Mouse (Mus musculus) Patski (cell line): Measurements from ENCODE around the gene S1pr4. TPM values are rescaled to one million over a fixed set of nuclear protein-coding genes. Genes with fewer than 3 reads are reported as not detected.

Experiments used
- ATAC-seq: fragments of 100-300 bp; one replicate; pipeline ENCODE4 v1.8.0; 2021
- CTCF ChIA-PET: fragments of 350-600 bp; sonication (Branson Sonifier 250); formaldehyde crosslinking; loops from one replicate; lab custom pipeline; 2022; ENCODE audit warnings: inconsistent platforms; lab: Charles Lee
- POLR2A ChIA-PET: fragments of 350-600 bp; sonication (Branson Sonifier 250); formaldehyde crosslinking; loops from one replicate; lab custom pipeline; 2022; ENCODE audit warnings: antibody characterized with exemption, inconsistent platforms; lab: Charles Lee
- DNase-seq: peaks from one replicate; pipeline ENCODE4 v3.0.0-alpha.2; 2011; ENCODE audit warnings: low read depth, low spot score
- H3K27me3 ChIP-seq: fragments of 371-371 bp; one replicate; pipeline ENCODE4 v1.5.1; 2021
- CTCF ChIP-seq: fragments of 100-300 bp; IDR thresholded peaks from one replicate; pipeline ENCODE4 v1.5.1; 2021
- in situ Hi-C: fragments of 300-500 bp; cut with MboI; formaldehyde crosslinking; loops from 3 replicates; pipeline ENCODE4 v1.11.1; 2018; ENCODE audit warnings: low pct_unique_long_range_greater_than_20kb, mixed read lengths
- polyA plus RNA-seq: library from polyadenylated mRNA; unstranded; gene quantifications from one replicate; pipeline ENCODE4 v1.2.3, GENCODE M21; 2021

The S1pr4 gene
- polyA plus RNA-seq, 1 experiment from 2014 or later, result 0.03 TPM

DNA sequence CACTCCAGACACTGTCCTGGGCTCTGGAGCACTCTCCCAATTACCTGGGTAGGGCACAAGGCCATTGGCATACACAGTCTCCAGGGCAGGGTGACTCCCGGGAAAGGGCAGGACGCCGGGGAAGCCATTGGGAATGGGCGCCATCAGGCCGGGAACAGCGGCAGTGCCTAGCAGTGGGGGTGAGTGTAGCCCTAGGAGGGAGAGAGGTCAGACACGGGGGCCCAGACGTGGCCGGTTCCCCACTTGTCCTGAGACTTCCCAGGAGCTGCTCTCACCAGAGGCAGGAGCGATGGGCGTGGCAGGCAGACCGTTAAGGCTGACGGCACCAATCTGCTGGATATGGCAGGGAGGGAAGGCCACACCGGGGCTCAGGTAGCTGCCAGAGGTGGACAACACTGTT, 33.1 kb downstream of the S1pr4 start:
- TF ChIP-seq CTCF, result no peak
- DNase-seq, result no peak
- in situ Hi-C loops, result no loop called here
- ChIA-PET CTCF (no interaction called here), POLR2A (no interaction called here)
- H3K27me3 ChIP-seq, result peaks cover 23% of the 10 kb centered on the region
- no peak for ATAC-seq

DNA sequence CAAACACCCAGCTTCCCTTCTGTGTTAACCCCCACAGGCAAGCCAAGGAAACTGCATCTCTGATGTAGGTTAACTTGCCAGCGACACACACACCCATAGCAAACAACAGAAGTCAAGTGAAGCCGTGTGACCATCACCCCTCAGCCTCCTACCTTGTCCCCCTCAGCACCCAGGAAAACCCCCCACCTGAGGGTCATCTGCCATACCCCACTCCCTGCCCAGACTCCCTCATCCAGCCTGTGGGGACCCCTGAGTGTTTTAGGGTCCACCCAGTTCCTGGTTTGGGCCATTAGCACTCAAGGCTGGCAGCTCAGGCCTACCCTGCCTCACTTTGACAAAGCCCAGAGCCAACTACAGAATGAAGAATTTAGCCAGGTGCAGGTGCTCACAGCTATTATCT, 33.9 kb downstream of the S1pr4 start:
- ChIA-PET CTCF (interaction anchor here (1.4 kb wide), 1 partner anchor 14 kb away, joined by 3 read pairs; no protein-coding TSS in a partner anchor), POLR2A (no interaction called here)
- no peak for DNase-seq
- ATAC-seq, result no peak
- TF ChIP-seq CTCF, result no peak
- peaks cover 21% of the 10 kb centered on the region for H3K27me3 ChIP-seq
- in situ Hi-C loops, result no loop called here

DNA sequence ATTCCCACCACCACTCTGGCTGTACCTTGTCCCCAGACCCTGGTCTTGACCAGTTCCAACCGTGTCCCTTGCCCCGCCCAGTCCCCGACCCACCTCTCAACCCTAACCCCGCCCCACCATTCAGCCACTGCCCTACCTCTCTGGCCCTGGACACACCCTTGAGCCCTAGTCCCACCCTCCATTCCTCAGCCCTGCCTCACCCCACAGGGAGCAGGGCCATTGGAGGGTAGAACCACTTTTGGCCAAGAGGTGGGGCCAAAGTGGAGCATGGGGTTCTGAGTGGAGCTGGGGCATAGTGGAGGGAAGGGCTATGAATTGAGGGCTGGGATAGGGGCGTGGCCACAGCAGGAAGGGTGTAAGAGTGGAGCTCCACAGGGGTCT, 34.7 kb downstream of the S1pr4 start:
- peaks cover 21% of the 10 kb centered on the region for H3K27me3 ChIP-seq
- ATAC-seq (no peak), DNase-seq (no peak)
- in situ Hi-C loops, result no loop called here
- ChIA-PET POLR2A (interaction anchor here (0.7 kb wide), 1 partner anchor 41 kb away, joined by 6 read pairs; no protein-coding TSS in a partner anchor), CTCF (interaction anchor here (1.4 kb wide), 1 partner anchor 13 kb away, joined by 3 read pairs; no protein-coding TSS in a partner anchor)
- TF ChIP-seq CTCF, result no peak

DNA sequence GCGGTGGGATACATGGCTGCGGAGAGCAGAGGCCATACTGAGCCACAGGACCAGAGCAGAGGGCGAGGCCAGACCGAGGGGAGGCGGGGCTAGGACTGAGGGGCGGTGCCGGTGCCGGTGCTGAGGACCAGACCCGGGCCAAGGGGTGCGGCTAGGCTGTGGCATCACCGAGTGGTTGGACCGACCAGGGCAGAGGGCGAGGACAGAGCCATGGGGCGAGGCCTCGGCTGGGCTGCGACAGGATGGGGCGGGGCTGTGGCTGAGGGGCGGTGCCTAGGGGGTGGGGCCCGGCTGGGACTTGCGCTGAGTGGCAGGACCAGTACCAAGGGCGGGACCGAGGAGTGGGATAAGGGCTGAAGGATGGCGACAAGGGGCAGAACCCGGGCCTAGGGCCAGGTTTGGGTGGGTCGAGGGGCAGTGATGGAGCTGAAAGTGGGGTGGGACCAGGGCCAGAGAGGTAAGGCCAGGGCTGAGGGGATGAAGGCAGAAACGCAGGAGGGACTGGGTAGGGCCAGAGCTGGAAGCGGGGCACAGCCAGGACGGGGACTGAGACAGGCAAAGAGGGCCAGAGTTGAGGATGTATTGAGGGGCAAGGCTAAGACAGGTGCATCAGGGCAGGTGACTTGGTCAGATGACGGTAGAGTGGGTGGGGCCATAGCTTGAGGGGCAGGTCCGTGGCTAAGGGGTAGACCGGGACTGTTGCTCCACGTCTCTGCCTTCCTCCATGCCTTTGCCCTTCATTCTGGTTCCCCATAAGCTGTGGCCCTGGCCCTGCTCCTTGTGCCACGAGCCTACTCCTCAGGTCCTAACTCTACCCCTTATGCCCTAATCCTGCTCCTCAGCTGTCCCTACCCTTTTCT, 35.3 kb downstream of the S1pr4 start:
- peaks cover 16% of the 10 kb centered on the region for H3K27me3 ChIP-seq
- ChIA-PET POLR2A (no interaction called here), CTCF (interaction anchor here (1.4 kb wide), 1 partner anchor 13 kb away, joined by 3 read pairs; no protein-coding TSS in a partner anchor)
- no peak for TF ChIP-seq CTCF
- ATAC-seq, result peak; percentile 33
- in situ Hi-C loops, result no loop called here
- DNase-seq, result no peak

DNA sequence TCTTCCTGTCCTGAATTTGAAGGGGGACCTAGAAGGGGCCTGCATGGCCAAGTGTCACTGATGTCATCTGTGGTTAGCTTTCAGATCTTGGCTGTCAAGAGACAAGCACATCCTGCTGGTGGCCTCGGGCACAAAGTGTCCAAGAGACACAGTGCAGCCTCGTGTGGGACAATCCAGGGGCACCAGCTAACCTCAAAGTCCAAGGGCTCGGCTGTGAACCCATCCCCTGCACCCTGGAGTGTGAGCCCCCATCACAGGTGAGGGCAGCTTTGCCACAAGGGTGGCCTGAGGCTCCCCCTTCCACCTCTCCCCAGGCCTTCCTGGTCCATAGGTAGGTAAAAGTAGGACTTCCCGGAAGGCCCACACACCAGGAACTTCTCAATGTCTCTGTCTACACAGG, 36.4 kb downstream of the S1pr4 start:
- ATAC-seq (no peak), DNase-seq (no peak)
- in situ Hi-C loops, result no loop called here
- peaks cover 13% of the 10 kb centered on the region for H3K27me3 ChIP-seq
- POLR2A ChIA-PET, result no interaction called here
- no peak for TF ChIP-seq CTCF
- CTCF ChIA-PET, result no interaction called here

DNA sequence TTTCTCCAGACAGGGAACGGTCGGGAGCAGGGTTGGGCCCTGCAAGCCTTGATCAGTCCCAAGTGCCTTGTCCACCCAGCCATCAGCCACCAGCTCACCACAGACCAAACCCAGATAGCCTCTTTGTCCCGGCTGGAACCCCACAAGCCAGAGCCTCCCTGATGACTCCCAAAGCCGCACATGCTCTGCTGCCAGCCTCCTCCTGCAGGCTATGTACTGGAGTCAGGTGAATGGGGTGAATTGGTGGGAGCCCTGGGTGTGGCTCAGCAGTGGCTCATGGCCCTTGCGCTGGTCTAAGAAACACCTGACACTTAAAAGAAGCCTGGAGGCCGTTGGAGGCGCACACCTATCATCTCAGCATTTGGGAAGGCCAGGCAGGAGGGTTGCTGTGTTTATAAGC, 37.0 kb downstream of the S1pr4 start:
- DNase-seq, result no peak
- POLR2A ChIA-PET, result no interaction called here
- TF ChIP-seq CTCF, result no peak
- CTCF ChIA-PET, result no interaction called here
- ATAC-seq, result no peak
- peaks cover 13% of the 10 kb centered on the region for H3K27me3 ChIP-seq
- in situ Hi-C loops, result no loop called here

DNA sequence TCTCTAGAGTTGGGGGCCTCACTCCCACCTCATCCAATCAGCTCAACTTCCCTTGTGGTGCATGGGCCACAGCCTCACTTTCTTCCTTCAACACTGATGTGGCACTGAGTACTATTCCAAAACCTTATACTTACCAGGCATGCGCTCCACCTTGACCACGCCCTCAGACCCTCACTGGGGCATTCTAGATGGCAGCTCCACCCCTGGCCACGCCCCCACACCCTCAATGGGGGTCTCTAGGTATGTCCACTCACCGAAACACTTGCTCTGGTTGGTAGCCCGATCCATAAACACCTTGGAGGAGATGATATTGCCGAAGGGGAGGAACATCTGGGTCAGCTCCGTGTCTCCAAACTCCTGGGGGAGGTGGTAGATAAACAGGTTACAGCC, 37.5 kb downstream of the S1pr4 start:
- in situ Hi-C loops, result no loop called here
- ATAC-seq (no peak), DNase-seq (no peak)
- H3K27me3 ChIP-seq, result peaks cover 13% of the 10 kb centered on the region
- POLR2A ChIA-PET, result no interaction called here
- TF ChIP-seq CTCF, result no peak
- CTCF ChIA-PET, result interaction anchor here (1.4 kb wide), 1 partner anchor 12 kb away, joined by 3 read pairs; no protein-coding TSS in a partner anchor

DNA sequence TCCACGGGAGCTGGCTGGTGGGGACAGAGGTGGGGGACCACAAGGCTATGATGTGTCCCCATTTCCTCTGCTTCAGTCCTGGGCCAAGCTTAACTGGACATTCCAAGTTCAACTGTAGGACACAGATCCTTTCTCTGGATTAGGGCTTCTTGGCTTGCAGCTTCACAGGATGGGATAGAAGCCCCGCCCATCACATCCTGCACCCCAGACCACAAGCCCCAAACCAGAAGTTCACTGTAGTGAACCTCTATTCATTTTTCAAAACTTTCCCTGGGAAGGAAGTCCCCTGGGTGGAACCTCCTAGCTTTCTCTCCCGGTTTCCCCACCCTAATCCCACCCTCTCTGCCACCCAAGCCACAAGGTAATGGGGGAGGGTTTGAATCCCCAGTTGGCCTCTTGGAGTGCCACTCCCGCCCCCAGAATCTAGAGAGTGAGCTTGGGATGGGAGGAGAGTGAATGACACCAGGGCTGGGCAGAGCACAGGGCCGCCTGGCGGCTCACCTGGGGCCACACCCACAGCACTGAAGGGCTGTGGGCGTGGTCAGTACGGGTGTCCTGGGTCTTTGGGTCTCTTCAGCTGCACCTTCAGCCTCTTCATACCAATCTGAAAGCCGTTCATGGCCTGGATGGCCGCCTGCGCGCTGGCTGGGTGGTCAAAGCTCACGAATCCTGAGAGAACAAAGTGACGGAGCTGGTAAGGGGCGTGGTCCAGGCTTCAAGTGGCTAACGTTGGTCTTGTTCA, 38.1 kb downstream of the S1pr4 start:
- in situ Hi-C loops, result no loop called here
- DNase-seq (no peak), ATAC-seq (no peak)
- no peak for TF ChIP-seq CTCF
- H3K27me3 ChIP-seq, result peaks cover 13% of the 10 kb centered on the region
- POLR2A ChIA-PET, result interaction anchor here (0.6 kb wide), 1 partner anchor 26 kb away, joined by 4 read pairs; no protein-coding TSS in a partner anchor
- CTCF ChIA-PET, result interaction anchor here (1.4 kb wide), 1 partner anchor 12 kb away, joined by 3 read pairs; no protein-coding TSS in a partner anchor

DNA sequence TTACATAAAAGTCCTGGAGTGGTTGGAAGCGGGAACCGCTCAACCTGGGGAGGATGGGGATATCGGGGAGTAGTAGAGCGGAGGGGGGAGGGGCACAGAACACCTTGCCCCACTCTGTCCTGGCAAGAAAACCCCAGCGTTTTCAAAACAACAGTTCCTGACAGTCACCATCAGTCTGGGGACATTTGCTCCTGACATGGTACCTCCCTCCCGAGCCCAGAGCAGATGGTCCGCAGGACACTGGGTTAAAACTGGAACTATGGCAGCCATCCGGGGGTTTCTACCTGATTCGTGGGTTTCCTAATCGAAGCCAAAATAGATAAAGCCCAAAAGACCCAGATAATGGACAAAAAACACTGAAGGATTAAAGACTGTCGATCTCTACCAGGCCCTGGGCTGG, 39.0 kb downstream of the S1pr4 start:
- H3K27me3 ChIP-seq, result peaks cover 13% of the 10 kb centered on the region
- ChIA-PET CTCF (no interaction called here), POLR2A (interaction anchor here (0.6 kb wide), 1 partner anchor 27 kb away, joined by 4 read pairs; no protein-coding TSS in a partner anchor)
- no peak for TF ChIP-seq CTCF
- ATAC-seq (no peak), DNase-seq (no peak)
- in situ Hi-C loops, result no loop called here

DNA sequence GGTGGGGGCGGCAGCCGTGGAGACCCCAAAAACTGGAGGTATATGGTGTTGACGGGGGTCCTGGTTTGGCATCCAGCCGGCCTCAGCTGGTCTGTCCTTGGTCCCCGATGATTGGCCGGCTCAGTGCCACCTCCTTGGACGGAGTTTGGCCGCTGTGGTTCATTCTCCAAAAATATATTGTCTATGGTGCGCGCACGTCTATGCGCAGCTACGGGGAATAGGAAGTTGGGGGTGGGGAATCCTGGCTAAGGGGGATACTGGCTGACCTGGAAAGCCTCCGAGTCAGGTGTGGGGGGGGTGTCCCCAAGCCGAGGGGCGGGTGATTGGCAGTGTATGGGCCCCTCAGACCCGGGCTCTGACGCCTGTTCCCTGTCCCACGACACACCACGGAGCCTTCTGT, 39.5 kb downstream of the S1pr4 start:
- DNase-seq, result no peak
- CTCF ChIA-PET, result no interaction called here
- peaks cover 13% of the 10 kb centered on the region for H3K27me3 ChIP-seq
- POLR2A ChIA-PET, result interaction anchor here (0.6 kb wide), 1 partner anchor 125 kb away, joined by 6 read pairs; no protein-coding TSS in a partner anchor
- in situ Hi-C loops, result no loop called here
- ATAC-seq, result no peak
- TF ChIP-seq CTCF, result no peak

DNA sequence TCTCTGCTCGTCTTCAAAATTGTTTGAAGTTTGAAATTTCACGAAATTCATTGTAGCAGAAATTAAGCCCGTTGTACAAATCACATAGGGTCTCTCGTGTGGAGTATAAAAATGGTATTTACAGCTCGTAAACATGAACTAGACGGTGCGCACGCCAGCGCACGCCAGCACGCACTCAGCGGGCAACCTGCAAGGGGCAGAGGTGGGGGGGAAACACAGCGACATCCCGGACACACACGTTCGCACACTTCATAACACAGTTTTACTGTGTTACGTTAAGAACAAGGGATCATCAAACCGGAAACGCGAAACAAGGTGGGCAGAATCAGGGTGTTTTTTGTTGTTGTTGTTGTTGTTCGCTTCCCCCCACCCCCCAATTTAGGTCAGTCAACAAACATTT, 40.5 kb downstream of the S1pr4 start:
- ATAC-seq, result no peak
- DNase-seq, result no peak
- in situ Hi-C loops, result no loop called here
- no peak for TF ChIP-seq CTCF
- ChIA-PET POLR2A (no interaction called here), CTCF (interaction anchor here (0.9 kb wide), 1 partner anchor 64 kb away, joined by 3 read pairs; no protein-coding TSS in a partner anchor)
- peaks cover 13% of the 10 kb centered on the region for H3K27me3 ChIP-seq
